Mouse (Mus musculus): ENCODE results near the gene Acp1.

- TF ChIP-seq CTCF (IDR thresholded peaks at IDR 0.05), result no peak
- no peak for TF ChIP-seq EP300 (IDR thresholded peaks at IDR 0.05)
Observed at GRCm38 (mm10) chr12:30928182-30928581, 16.8 kb upstream of the Acp1 start.

All from lung, postnatal 0 days (tissue).